Mouse (Mus musculus): ENCODE results near the gene Rtbdn.
A peak's percentile ranks its signal among the peaks of the same experiment; 100 is the strongest.

Rtbdn gene

GRCm38 (mm10) chr8:84979599-84980421, 33.0 kb downstream of the Rtbdn start:
- no peak for DNase-seq (ENCODE audit: low read depth, low spot score)

- no peak for DNase-seq (ENCODE audit: low read depth, low spot score)
Observed at GRCm38 (mm10) chr8:84980622-84981358, 34.0 kb downstream of the Rtbdn start.

GRCm38 (mm10) chr8:84981644-84982498, 35.1 kb downstream of the Rtbdn start:
- no peak for DNase-seq (ENCODE audit: low read depth, low spot score)

- no peak for DNase-seq (ENCODE audit: low read depth, low spot score)
Observed at GRCm38 (mm10) chr8:84982499-84983011, 35.8 kb downstream of the Rtbdn start.

GRCm38 (mm10) chr8:84984294-84985048, 37.7 kb downstream of the Rtbdn start:
- no peak for DNase-seq (ENCODE audit: low read depth, low spot score)

- DNase-seq (ENCODE audit: low read depth, low spot score): no peak
Observed at GRCm38 (mm10) chr8:84985049-84985683, 38.4 kb downstream of the Rtbdn start.

GRCm38 (mm10) chr8:84985684-84986378, 39.0 kb downstream of the Rtbdn start:
- no peak for DNase-seq (ENCODE audit: low read depth, low spot score)

- no peak for DNase-seq (ENCODE audit: low read depth, low spot score)
Observed at GRCm38 (mm10) chr8:84986379-84986945, 39.7 kb downstream of the Rtbdn start.

GRCm38 (mm10) chr8:84987388-84987787, 40.6 kb downstream of the Rtbdn start:
- no peak for DNase-seq (ENCODE audit: low read depth, low spot score)

- no peak for DNase-seq (ENCODE audit: low read depth, low spot score)
Observed at GRCm38 (mm10) chr8:84987903-84988302, 41.1 kb downstream of the Rtbdn start.

GRCm38 (mm10) chr8:84989311-84989731, 42.5 kb downstream of the Rtbdn start:
- no peak for DNase-seq (ENCODE audit: low read depth, low spot score)

- no peak for DNase-seq (ENCODE audit: low read depth, low spot score)
Observed at GRCm38 (mm10) chr8:84989810-84990209, 43.0 kb downstream of the Rtbdn start.

- peak; percentile 99 for DNase-seq (ENCODE audit: low read depth, low spot score)
Observed at GRCm38 (mm10) chr8:84990349-84990748, 43.6 kb downstream of the Rtbdn start, which contains the start of gene Hook2. Hook2 (plus strand) TSS chr8:84990603.

- no peak for DNase-seq (ENCODE audit: low read depth, low spot score)
Observed at GRCm38 (mm10) chr8:84990836-84991235, 44.0 kb downstream of the Rtbdn start.

- DNase-seq (ENCODE audit: low read depth, low spot score): no peak
Observed at GRCm38 (mm10) chr8:84994375-84994774, 47.6 kb downstream of the Rtbdn start.

GRCm38 (mm10) chr8:84995680-84996079, 48.9 kb downstream of the Rtbdn start:
- DNase-seq (ENCODE audit: low read depth, low spot score): no peak

GRCm38 (mm10) chr8:84996978-84997377, 50.2 kb downstream of the Rtbdn start:
- DNase-seq (ENCODE audit: low read depth, low spot score): no peak

- DNase-seq (ENCODE audit: low read depth, low spot score): peak; percentile 95
Observed at GRCm38 (mm10) chr8:84997649-84998295, 51.0 kb downstream of the Rtbdn start.
